Mouse (Mus musculus) liver, embryonic 11.5 days (tissue): ENCODE data around the gene Golt1a. TPM values are rescaled to one million over a fixed set of nuclear protein-coding genes. Genes with fewer than 3 reads are reported as not detected.

ENCODE experiments used
- ATAC-seq: fragments of 200-750 bp; cut with Nextera tagmentation; replicated peaks from 2 replicates; pipeline ENCODE4 v1.8.0; 2017; ENCODE audit warnings: moderate number of reproducible peaks, mild to moderate bottlenecking, moderate TSS enrichment, moderate library complexity; ENCODE audit not compliant: low FRiP score
- DNase-seq: peaks from one replicate; pipeline ENCODE4 v3.0.0-alpha.2; 2017; ENCODE audit warnings: low spot score
- H3K27ac ChIP-seq: fragments of 300-500 bp; sonication (generic); 2 replicates; pipeline ENCODE4 v1.5.1; 2014; ENCODE audit warnings: mild to moderate bottlenecking, low read depth, low read length, control low read depth
- H3K27me3 ChIP-seq: fragments of 300-500 bp; sonication (generic); replicated peaks from 2 replicates; pipeline ENCODE4 v1.6.1; 2014; ENCODE audit warnings: low read length, mixed read lengths; ENCODE audit not compliant: control insufficient read depth, insufficient read depth
- H3K36me3 ChIP-seq: fragments of 300-500 bp; sonication (generic); 2 replicates; pipeline ENCODE4 v1.6.1; 2014; ENCODE audit warnings: mild to moderate bottlenecking, low read length, moderate library complexity, mixed read lengths; ENCODE audit not compliant: control insufficient read depth, insufficient read depth
- H3K4me1 ChIP-seq: fragments of 300-500 bp; sonication (generic); replicated peaks from 2 replicates; pipeline ENCODE4 v1.6.1; 2014; ENCODE audit warnings: low read length, mixed read lengths; ENCODE audit not compliant: control insufficient read depth, insufficient read depth
- H3K4me2 ChIP-seq: fragments of 300-500 bp; sonication (generic); 2 replicates; pipeline ENCODE4 v1.6.1; 2014; ENCODE audit warnings: mild to moderate bottlenecking, control low read depth, moderate library complexity
- H3K4me3 ChIP-seq: fragments of 300-500 bp; sonication (generic); 2 replicates; pipeline ENCODE4 v1.5.1; 2014; ENCODE audit warnings: low read depth, low read length, control low read depth
- H3K9ac ChIP-seq: fragments of 300-500 bp; sonication (generic); 2 replicates; pipeline ENCODE4 v1.6.1; 2014; ENCODE audit warnings: low read depth, low read length, control low read depth
- H3K9me3 ChIP-seq: fragments of 300-500 bp; sonication (generic); 2 replicates; pipeline ENCODE4 v1.6.1; 2016; ENCODE audit warnings: low read length, inconsistent platforms, mixed read lengths; ENCODE audit not compliant: control insufficient read depth
- WGBS: fragments of 180-500 bp; shearing (Covaris S2); extraction: QIAGEN DNeasy Blood & Tissue Kit; methylation state at CpG from one replicate; pipeline ENCODE4 v1.1.7; 2014; 5-methylcytosine and 5-hydroxymethylcytosine counted together
- polyA plus RNA-seq: library from polyadenylated mRNA; unstranded; fragments of >200 nt; fragmentation: Nextera tagmentation; extraction: Ambion mirVana; gene quantifications from 2 replicates; pipeline ENCODE4 v1.2.1, GENCODE M21; 2014

Gene Golt1a
- polyA plus RNA-seq, 1 experiment from 2014 or later = 2.0 TPM

GRCm38 (mm10) chr1:133287880-133288279 is 21.7 kb upstream of the Golt1a start:
- 89% methylated on average over 12 of the region's 12 CpGs for WGBS
- H3K4me1 ChIP-seq = no peaks in the 10 kb centered on the region
- no peak for DNase-seq
- H3K4me2 ChIP-seq = no peak overlapping the region
- no peaks in the 10 kb centered on the region for H3K9me3 ChIP-seq
- H3K9ac ChIP-seq = no peak overlapping the region
- no peak overlapping the region for H3K27ac ChIP-seq
- no peaks in the 10 kb centered on the region for H3K27me3 ChIP-seq
- no peak overlapping the region for H3K4me3 ChIP-seq
- ATAC-seq = no peak
- H3K36me3 ChIP-seq = no peaks in the 10 kb centered on the region

- Histone ChIP-seq H3K9ac (no peak overlapping the region), H3K4me3 (no peak overlapping the region), H3K4me2 (no peak overlapping the region), H3K4me1 (0 out of 2 replicates have a peak, but pooled peaks cover 2% of the 10 kb centered on the region), H3K27me3 (no peaks in the 10 kb centered on the region), H3K27ac (no peak overlapping the region), H3K36me3 (no peaks in the 10 kb centered on the region), H3K9me3 (no peaks in the 10 kb centered on the region)
- ATAC-seq (no peak), DNase-seq (no peak)
- WGBS = 86% methylated on average over 6 of the region's 6 CpGs
Observed at GRCm38 (mm10) chr1:133291888-133292287, 17.7 kb upstream of the Golt1a start.

- Histone ChIP-seq H3K36me3 (no peaks in the 10 kb centered on the region), H3K27me3 (no peaks in the 10 kb centered on the region), H3K9ac (no peak overlapping the region), H3K9me3 (no peaks in the 10 kb centered on the region), H3K4me1 (0 out of 2 replicates have a peak, but pooled peaks cover 2% of the 10 kb centered on the region), H3K4me3 (no peak overlapping the region), H3K4me2 (no peak overlapping the region), H3K27ac (no peak overlapping the region)
- DNase-seq (no peak), ATAC-seq (no peak)
Observed at GRCm38 (mm10) chr1:133292608-133293007, 17.0 kb upstream of the Golt1a start.

- no peak for ATAC-seq
- no peak overlapping the region for H3K9ac ChIP-seq
- H3K4me1 ChIP-seq = peaks cover 2% of the 10 kb centered on the region; the same call in 1 of the 2 replicates
- no peak for DNase-seq
- 92% methylated on average over 9 of the region's 9 CpGs for WGBS
- no peaks in the 10 kb centered on the region for H3K36me3 ChIP-seq
- H3K4me2 ChIP-seq = no peak overlapping the region
- no peak overlapping the region for H3K4me3 ChIP-seq
- no peak overlapping the region for H3K27ac ChIP-seq
- no peaks in the 10 kb centered on the region for H3K9me3 ChIP-seq
- H3K27me3 ChIP-seq = 0 out of 2 replicates have a peak, but pooled peaks cover 2% of the 10 kb centered on the region
Observed at GRCm38 (mm10) chr1:133296376-133296775, 13.2 kb upstream of the Golt1a start.

- Histone ChIP-seq H3K36me3 (no peaks in the 10 kb centered on the region), H3K27me3 (0 out of 2 replicates have a peak, but pooled peaks cover 2% of the 10 kb centered on the region), H3K4me2 (no peak overlapping the region), H3K4me1 (peaks cover 2% of the 10 kb centered on the region; the same call in 1 of the 2 replicates), H3K27ac (no peak overlapping the region), H3K4me3 (no peak overlapping the region), H3K9ac (no peak overlapping the region), H3K9me3 (no peaks in the 10 kb centered on the region)
- ATAC-seq = no peak
- WGBS = 58% methylated on average over 14 of the region's 14 CpGs
- DNase-seq = no peak
Observed at GRCm38 (mm10) chr1:133298816-133299215, 10.8 kb upstream of the Golt1a start.

GRCm38 (mm10) chr1:133302540-133302939 is 7.1 kb upstream of the Golt1a start:
- ATAC-seq (no peak), DNase-seq (no peak)
- Histone ChIP-seq H3K4me3 (no peak overlapping the region), H3K4me1 (no peaks in the 10 kb centered on the region; the same call in 1 of the 2 replicates), H3K4me2 (no peak overlapping the region), H3K9ac (no peak overlapping the region), H3K27ac (no peak overlapping the region), H3K9me3 (no peaks in the 10 kb centered on the region), H3K36me3 (no peaks in the 10 kb centered on the region), H3K27me3 (0 out of 2 replicates have a peak, but pooled peaks cover 2% of the 10 kb centered on the region)
- WGBS = 37% methylated on average over 3 of the region's 3 CpGs

- no peak overlapping the region for H3K4me2 ChIP-seq
- H3K27ac ChIP-seq = no peak overlapping the region
- no peak overlapping the region for H3K4me3 ChIP-seq
- H3K9me3 ChIP-seq = no peaks in the 10 kb centered on the region
- DNase-seq (peak; percentile 61), ATAC-seq (no peak)
- WGBS = 11% methylated on average over 4 of the region's 4 CpGs
- no peak overlapping the region for H3K9ac ChIP-seq
- H3K36me3 ChIP-seq = no peaks in the 10 kb centered on the region
- H3K4me1 ChIP-seq = peaks cover 4% of the 10 kb centered on the region
- H3K27me3 ChIP-seq = no peaks in the 10 kb centered on the region
Observed at GRCm38 (mm10) chr1:133306842-133307241, 2.8 kb upstream of the Golt1a start.

GRCm38 (mm10) chr1:133307318-133307717 is 2.3 kb upstream of the Golt1a start:
- Histone ChIP-seq H3K4me3 (no peak overlapping the region), H3K9me3 (no peaks in the 10 kb centered on the region), H3K36me3 (no peaks in the 10 kb centered on the region), H3K27me3 (no peaks in the 10 kb centered on the region), H3K9ac (no peak overlapping the region), H3K4me1 (peaks cover 8% of the 10 kb centered on the region), H3K27ac (no peak overlapping the region), H3K4me2 (no peak overlapping the region)
- ATAC-seq (no peak), DNase-seq (no peak)
- WGBS = 21% methylated on average over 6 of the region's 6 CpGs

- ATAC-seq (no peak), DNase-seq (no peak)
- Histone ChIP-seq H3K9me3 (no peaks in the 10 kb centered on the region), H3K9ac (no peak overlapping the region), H3K27ac (no peak overlapping the region), H3K4me3 (no peak overlapping the region), H3K36me3 (no peaks in the 10 kb centered on the region), H3K27me3 (no peaks in the 10 kb centered on the region), H3K4me2 (no peak overlapping the region), H3K4me1 (peaks cover 8% of the 10 kb centered on the region)
- 48% methylated on average over 4 of the region's 4 CpGs for WGBS
Observed at GRCm38 (mm10) chr1:133311240-133311639, 1.6 kb downstream of the Golt1a start.
